Mouse (Mus musculus) small intestine, adult 2 months (tissue): ENCODE results near the gene Il31.

ENCODE experiments used
- CTCF ChIP-seq: fragments of 200-500 bp; IDR thresholded peaks from 2 replicates; pipeline ENCODE4 v1.5.1; 2012; ENCODE audit warnings: low read depth, mild to moderate bottlenecking, control low read depth, inconsistent platforms, low read length, moderate library complexity, mixed read lengths; ENCODE audit not compliant: insufficient replicate concordance, insufficient read length; ENCODE audit errors: extremely low read depth
- POLR2A ChIP-seq: fragments of 200-500 bp; IDR thresholded peaks from 2 replicates; pipeline ENCODE4 v1.6.1; 2012; ENCODE audit warnings: low read depth, mild to moderate bottlenecking, control low read depth, inconsistent platforms, low read length, moderate library complexity

DNA sequence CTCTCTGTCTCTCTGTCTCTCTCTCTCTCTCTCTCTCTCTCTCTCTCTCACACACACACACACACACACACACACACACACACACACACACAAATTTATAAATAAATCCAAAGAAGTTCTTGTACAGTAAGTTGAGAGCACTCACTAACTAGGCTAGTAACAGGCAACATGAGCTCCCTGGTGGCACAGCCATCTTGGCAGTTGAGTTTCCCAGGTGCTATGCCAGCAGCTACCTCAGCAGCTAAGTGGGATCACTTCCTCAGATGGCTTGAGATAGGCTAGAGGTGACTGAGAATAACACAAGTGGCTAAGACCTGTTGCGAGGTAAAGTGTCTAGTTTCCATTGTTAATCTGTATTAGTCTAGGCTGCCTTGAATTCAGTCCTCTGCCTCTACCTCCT, 50.0 kb downstream of the Il31 start:
- TF ChIP-seq CTCF = no peak
- TF ChIP-seq POLR2A = no peak
